Mouse (Mus musculus) thymus, postnatal 25 days (tissue): ENCODE measurements around the gene Lhx2.

Source experiments
- DNase-seq: peaks from one replicate; pipeline ENCODE4 v3.0.0; 2022

The Lhx2 gene

GRCm38 (mm10) chr2:38417970-38418369 is 78.9 kb downstream of the Lhx2 start:
- peak; percentile 12 for DNase-seq
